Mouse (Mus musculus): ENCODE measurements at regions not wholly inside any gene's neighbourhood (a gene's known extent, or its start where the extent isn't known, plus 50 kb on each side); places are given as distances from the start of the nearest gene placed in this dataset.
A peak's percentile ranks its signal among the peaks of the same experiment; 100 is the strongest.

GRCm38 (mm10) chr9:118357406-118357805 lies 120.6 kb upstream of the Eomes start:
- no peaks in the 10 kb centered on the region for H3K4me1 ChIP-seq
- H3K9me3 ChIP-seq = no peaks in the 10 kb centered on the region
- no peak overlapping the region for H3K27ac ChIP-seq
- DNase-seq (ENCODE audit: extremely low spot score, low spot score) = no peak
- WGBS = 90% methylated on average over 8 of the region's 8 CpGs
- no peak overlapping the region for H3K4me3 ChIP-seq
- no peaks in the 10 kb centered on the region for H3K36me3 ChIP-seq (replicated peaks)
- no peaks in the 10 kb centered on the region for H3K27me3 ChIP-seq (ENCODE audit: poor library complexity, severe bottlenecking)

- no peaks in the 10 kb centered on the region for H3K4me1 ChIP-seq
- H3K27ac ChIP-seq = no peak overlapping the region
- H3K4me3 ChIP-seq = no peak overlapping the region
- H3K36me3 ChIP-seq (replicated peaks) = no peaks in the 10 kb centered on the region
- H3K9me3 ChIP-seq = no peaks in the 10 kb centered on the region
- no peak for DNase-seq (ENCODE audit: extremely low spot score, low spot score)
- WGBS = 98% methylated on average over 2 of the region's 2 CpGs
- no peaks in the 10 kb centered on the region for H3K27me3 ChIP-seq (ENCODE audit: poor library complexity, severe bottlenecking)
Observed at GRCm38 (mm10) chr9:118363929-118364328, 114.1 kb upstream of the Eomes start.

GRCm38 (mm10) chr9:118365431-118365830 lies 112.6 kb upstream of the Eomes start:
- Histone ChIP-seq H3K27ac (no peak overlapping the region), H3K36me3 (replicated peaks) (no peaks in the 10 kb centered on the region), H3K4me3 (no peak overlapping the region), H3K27me3 (ENCODE audit: poor library complexity, severe bottlenecking) (no peaks in the 10 kb centered on the region), H3K9me3 (no peaks in the 10 kb centered on the region), H3K4me1 (no peaks in the 10 kb centered on the region)
- 85% methylated on average over 9 of the region's 9 CpGs for WGBS
- no peak for DNase-seq (ENCODE audit: extremely low spot score, low spot score)

- Histone ChIP-seq H3K4me3 (no peak overlapping the region), H3K4me1 (no peaks in the 10 kb centered on the region), H3K36me3 (replicated peaks) (no peaks in the 10 kb centered on the region), H3K27ac (no peak overlapping the region), H3K27me3 (ENCODE audit: poor library complexity, severe bottlenecking) (no peaks in the 10 kb centered on the region), H3K9me3 (no peaks in the 10 kb centered on the region)
- no peak for DNase-seq (ENCODE audit: extremely low spot score, low spot score)
- 87% methylated on average over 4 of the region's 4 CpGs for WGBS
Observed at GRCm38 (mm10) chr9:118367314-118367713, 110.7 kb upstream of the Eomes start.

GRCm38 (mm10) chr9:118370581-118370980 lies 107.4 kb upstream of the Eomes start:
- no peak overlapping the region for H3K27ac ChIP-seq
- no peaks in the 10 kb centered on the region for H3K27me3 ChIP-seq (ENCODE audit: poor library complexity, severe bottlenecking)
- WGBS = 63% methylated on average over 6 of the region's 6 CpGs
- DNase-seq (ENCODE audit: extremely low spot score, low spot score) = no peak
- no peak overlapping the region for H3K4me3 ChIP-seq
- no peaks in the 10 kb centered on the region for H3K36me3 ChIP-seq (replicated peaks)
- H3K4me1 ChIP-seq = no peaks in the 10 kb centered on the region
- no peaks in the 10 kb centered on the region for H3K9me3 ChIP-seq

- no peak for DNase-seq (ENCODE audit: extremely low spot score, low spot score)
- Histone ChIP-seq H3K4me3 (no peak overlapping the region), H3K36me3 (replicated peaks) (no peaks in the 10 kb centered on the region), H3K9me3 (no peaks in the 10 kb centered on the region), H3K4me1 (no peaks in the 10 kb centered on the region), H3K27me3 (ENCODE audit: poor library complexity, severe bottlenecking) (no peaks in the 10 kb centered on the region), H3K27ac (no peak overlapping the region)
- 89% methylated on average over 5 of the region's 5 CpGs for WGBS
Observed at GRCm38 (mm10) chr9:118374680-118375079, 103.3 kb upstream of the Eomes start.

GRCm38 (mm10) chr9:118379055-118379454 lies 99.0 kb upstream of the Eomes start:
- 40% methylated on average over 6 of the region's 6 CpGs for WGBS
- DNase-seq (ENCODE audit: extremely low spot score, low spot score) = no peak
- H3K27ac ChIP-seq = no peak overlapping the region
- no peaks in the 10 kb centered on the region for H3K36me3 ChIP-seq (replicated peaks)
- no peak overlapping the region for H3K4me3 ChIP-seq
- H3K9me3 ChIP-seq = no peaks in the 10 kb centered on the region
- H3K4me1 ChIP-seq = no peaks in the 10 kb centered on the region
- no peaks in the 10 kb centered on the region for H3K27me3 ChIP-seq (ENCODE audit: poor library complexity, severe bottlenecking)

- Histone ChIP-seq H3K27ac (no peak overlapping the region), H3K4me3 (no peak overlapping the region), H3K4me1 (no peaks in the 10 kb centered on the region), H3K36me3 (replicated peaks) (no peaks in the 10 kb centered on the region), H3K9me3 (no peaks in the 10 kb centered on the region), H3K27me3 (ENCODE audit: poor library complexity, severe bottlenecking) (peaks cover 8% of the 10 kb centered on the region)
- WGBS = 83% methylated on average over 3 of the region's 3 CpGs
- no peak for DNase-seq (ENCODE audit: extremely low spot score, low spot score)
Observed at GRCm38 (mm10) chr9:118382532-118382931, 95.5 kb upstream of the Eomes start.

GRCm38 (mm10) chr9:118384610-118385009 lies 93.4 kb upstream of the Eomes start:
- Histone ChIP-seq H3K27ac (no peak overlapping the region), H3K4me3 (no peak overlapping the region), H3K27me3 (ENCODE audit: poor library complexity, severe bottlenecking) (peaks cover 29% of the 10 kb centered on the region), H3K36me3 (replicated peaks) (no peaks in the 10 kb centered on the region), H3K9me3 (no peaks in the 10 kb centered on the region), H3K4me1 (peaks cover 6% of the 10 kb centered on the region)
- no peak for DNase-seq (ENCODE audit: extremely low spot score, low spot score)
- 61% methylated on average over 2 of the region's 2 CpGs for WGBS

- Histone ChIP-seq H3K27ac (no peak overlapping the region), H3K36me3 (replicated peaks) (no peaks in the 10 kb centered on the region), H3K9me3 (no peaks in the 10 kb centered on the region), H3K4me1 (peaks cover 12% of the 10 kb centered on the region), H3K4me3 (no peak overlapping the region), H3K27me3 (ENCODE audit: poor library complexity, severe bottlenecking) (peaks cover 50% of the 10 kb centered on the region)
- no peak for DNase-seq (ENCODE audit: extremely low spot score, low spot score)
- WGBS = 42% methylated on average over 8 of the region's 8 CpGs
Observed at GRCm38 (mm10) chr9:118387631-118388030, 90.4 kb upstream of the Eomes start.

- Histone ChIP-seq H3K27me3 (ENCODE audit: poor library complexity, severe bottlenecking) (peaks cover 50% of the 10 kb centered on the region), H3K4me1 (peaks cover 12% of the 10 kb centered on the region), H3K9me3 (no peaks in the 10 kb centered on the region), H3K27ac (no peak overlapping the region), H3K4me3 (peak overlapping the region; percentile 47), H3K36me3 (replicated peaks) (no peaks in the 10 kb centered on the region)
- peak; percentile 33 for DNase-seq (ENCODE audit: extremely low spot score, low spot score)
- WGBS = 4% methylated on average over 27 of the region's 27 CpGs
Observed at GRCm38 (mm10) chr9:118389481-118390334, 88.3 kb upstream of the Eomes start.

GRCm38 (mm10) chr9:118390679-118391078 lies 87.3 kb upstream of the Eomes start:
- no peak for DNase-seq (ENCODE audit: extremely low spot score, low spot score)
- no peaks in the 10 kb centered on the region for H3K36me3 ChIP-seq (replicated peaks)
- H3K4me3 ChIP-seq = no peak overlapping the region
- peaks cover 46% of the 10 kb centered on the region for H3K27me3 ChIP-seq (ENCODE audit: poor library complexity, severe bottlenecking)
- 72% methylated on average over 3 of the region's 3 CpGs for WGBS
- no peaks in the 10 kb centered on the region for H3K9me3 ChIP-seq
- no peak overlapping the region for H3K27ac ChIP-seq
- H3K4me1 ChIP-seq = peaks cover 12% of the 10 kb centered on the region

GRCm38 (mm10) chr9:118391715-118392114 lies 86.3 kb upstream of the Eomes start:
- H3K36me3 ChIP-seq (replicated peaks) = no peaks in the 10 kb centered on the region
- 65% methylated on average over 7 of the region's 7 CpGs for WGBS
- H3K27me3 ChIP-seq (ENCODE audit: poor library complexity, severe bottlenecking) = peaks cover 46% of the 10 kb centered on the region
- no peak for DNase-seq (ENCODE audit: extremely low spot score, low spot score)
- no peaks in the 10 kb centered on the region for H3K9me3 ChIP-seq
- H3K4me3 ChIP-seq = no peak overlapping the region
- no peak overlapping the region for H3K27ac ChIP-seq
- peaks cover 12% of the 10 kb centered on the region for H3K4me1 ChIP-seq

All from forebrain, embryonic 10.5 days (tissue).